Comparison of ENCODE assay signal across 8 mouse cellular contexts in genomic region chr9:121983504-121983903, GRCm38 (mm10). TPM values are rescaled to one million over a fixed set of nuclear protein-coding genes. Genes with fewer than 3 reads are reported as not detected.
A peak's percentile ranks its signal among the peaks of the same experiment; 100 is the strongest.
DNase-seq lines count a peak whose midpoint lies in the region; ATAC-seq lines count a peak whose summit lies in the region.

No protein-coding gene starts in this region.

- no peak overlapping the region for H3K9ac ChIP-seq in limb, embryonic 11.5 days (ENCODE audit: low read length)

- H3K36me3 ChIP-seq in limb, embryonic 11.5 days (ENCODE audit: control insufficient read depth, insufficient read depth, low read length), result 0 out of 2 replicates have a peak, but pooled peaks cover 2% of the 10 kb centered on the region

- no peaks in the 10 kb centered on the region for H3K9me3 ChIP-seq in limb, embryonic 11.5 days (ENCODE audit: control insufficient read depth, low read length)

- no peaks in the 10 kb centered on the region for H3K27me3 ChIP-seq in limb, embryonic 11.5 days (ENCODE audit: control insufficient read depth, insufficient read depth, low read length)

- H3K27ac ChIP-seq in limb, embryonic 11.5 days (replicated peaks; ENCODE audit: low read depth, low read length), result no peak overlapping the region

- 0 out of 2 replicates have a peak, but pooled peaks have one; percentile 7 for ATAC-seq in limb, embryonic 11.5 days (ENCODE audit: insufficient number of reproducible peaks, low FRiP score, low TSS enrichment, low read depth)

- H3K4me1 ChIP-seq in limb, embryonic 11.5 days (ENCODE audit: control insufficient read depth, insufficient read depth, low read length), result 0 out of 2 replicates have a peak, but pooled peaks cover 2% of the 10 kb centered on the region

- H3K4me3 ChIP-seq in limb, embryonic 11.5 days (ENCODE audit: low read depth, low read length), result no peak overlapping the region

- H3K4me2 ChIP-seq in limb, embryonic 11.5 days (ENCODE audit: low read depth, severe bottlenecking), result no peak overlapping the region

- 63% methylated on average over 15 of the region's 15 CpGs for WGBS in limb, embryonic 11.5 days

- peak; percentile 56 for DNase-seq in ovary, adult 18-20 months (ENCODE audit: low spot score)
- DNase-seq in ovary, postnatal 10 days (ENCODE audit: low spot score), result no peak
- peak; percentile 70 to 86 for DNase-seq in cerebellum, postnatal 4 days (ENCODE audit: low spot score in 2 of 2)
- DNase-seq in gastrocnemius, adult 18-20 months (ENCODE audit: low spot score), result peak; percentile 79
- DNase-seq in kidney, adult 18-20 months, result peak; percentile 78
- DNase-seq in limb, embryonic 11.5 days (ENCODE audit: low spot score), result peak; percentile 76
- DNase-seq in natural killer cell, adult 2 months (ENCODE audit: low spot score in 2 of 2), result peak; percentile 13 to 42
- DNase-seq in testis, postnatal 14 days (ENCODE audit: low spot score), result peak; percentile 76

RNA-seq across cellular contexts. Expression of gene Pomgnt2, which starts 13.4 kb away (rescaled TPM):
- 10 to 100 TPM; 15.9 to 16.6 TPM for total RNA-seq in gastrocnemius, adult 18-20 months (2021)
- polyA plus RNA-seq in limb, embryonic 11.5 days (2014; fragmentation: Nextera tagmentation; extraction: Ambion mirVana), result 7.9 and 9.5 TPM in 2 replicates

RNA-seq across cellular contexts. Expression of gene Fam198a, which starts 32.7 kb away (rescaled TPM):
- under 1 TPM; 0.62 to 0.71 TPM for total RNA-seq in gastrocnemius, adult 18-20 months (2021)
- polyA plus RNA-seq in limb, embryonic 11.5 days (2014; fragmentation: Nextera tagmentation; extraction: Ambion mirVana), result 0.45 and 0.54 TPM in 2 replicates
